Mouse (Mus musculus) erythroid progenitor cell, adult 5-6 weeks (primary cell): Measurements from ENCODE around the gene Sec24a. TPM values are rescaled to one million over a fixed set of nuclear protein-coding genes. Genes with fewer than 3 reads are reported as not detected.
A peak's percentile ranks its signal among the peaks of the same experiment; 100 is the strongest.
"Not testable (repeated sequence)": the region's sequence is repeated elsewhere in the genome, so short reads cannot be mapped to it uniquely, and the experiment has no call there.

Experiments used
- ATAC-seq: replicated peaks from 2 replicates; pipeline ENCODE4 v1.8.0; 2016; ENCODE audit warnings: moderate number of reproducible peaks, mild to moderate bottlenecking, moderate TSS enrichment, inconsistent platforms; ENCODE audit not compliant: poor library complexity, low FRiP score, severe bottlenecking
- total RNA-seq, 2 experiments: library from RNA; stranded (forward) in 1 of 2; stranded (reverse) in 1 of 2; fragments of 150-400 nt in 1 of 2; fragments of 186-747, 209-891 nt in 1 of 2; gene quantifications; 2 replicates each; pipeline versions ENCODE4 v1.2.3 to v1.2.4; 2015 to 2017; ENCODE audit warnings: low replicate concordance in 2 of 2

Gene Sec24a
- total RNA-seq (2015; ENCODE audit: low replicate concordance) (4.7 and 11.7 TPM in 2 replicates), total RNA-seq (2017; ENCODE audit: low replicate concordance) (2.2 and 2.5 TPM in 2 replicates)

- peak; percentile 97 for ATAC-seq
These were observed at the start of gene Sec24a, which contains the start of gene Sar1b for GRCm38 (mm10) chr11:51763213-51763907. TSS of gene Sec24a (minus strand) at chr11:51763634. TSS of gene Sar1b (plus strand) at chr11:51763687.

GRCm38 (mm10) chr11:51812022-51812546, 48.6 kb upstream of the Sec24a start:
- no peak for ATAC-seq

DNA sequence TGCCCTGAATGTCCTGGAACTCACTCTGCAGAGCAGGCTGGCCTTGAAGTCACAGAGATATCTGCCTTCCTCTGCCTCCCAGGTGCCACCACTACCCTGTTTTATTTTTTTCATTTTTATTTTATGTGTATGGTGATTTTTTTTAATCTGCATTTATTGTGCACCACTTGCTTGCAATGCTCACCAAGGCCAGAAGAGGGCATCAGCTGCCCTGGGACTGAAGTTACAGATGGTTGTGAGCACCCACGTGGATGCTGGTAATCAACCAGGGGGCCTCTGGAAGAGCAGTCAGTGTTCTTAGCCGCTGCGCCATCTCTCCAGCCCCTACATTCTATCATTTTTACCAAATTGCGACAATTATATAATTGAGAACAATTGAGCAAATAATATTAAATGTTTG, 47.8 kb upstream of the Sec24a start:
- ATAC-seq: no peak

- no peak for ATAC-seq
These were observed 46.3 kb upstream of the Sec24a start for GRCm38 (mm10) chr11:51809632-51810224.

DNA sequence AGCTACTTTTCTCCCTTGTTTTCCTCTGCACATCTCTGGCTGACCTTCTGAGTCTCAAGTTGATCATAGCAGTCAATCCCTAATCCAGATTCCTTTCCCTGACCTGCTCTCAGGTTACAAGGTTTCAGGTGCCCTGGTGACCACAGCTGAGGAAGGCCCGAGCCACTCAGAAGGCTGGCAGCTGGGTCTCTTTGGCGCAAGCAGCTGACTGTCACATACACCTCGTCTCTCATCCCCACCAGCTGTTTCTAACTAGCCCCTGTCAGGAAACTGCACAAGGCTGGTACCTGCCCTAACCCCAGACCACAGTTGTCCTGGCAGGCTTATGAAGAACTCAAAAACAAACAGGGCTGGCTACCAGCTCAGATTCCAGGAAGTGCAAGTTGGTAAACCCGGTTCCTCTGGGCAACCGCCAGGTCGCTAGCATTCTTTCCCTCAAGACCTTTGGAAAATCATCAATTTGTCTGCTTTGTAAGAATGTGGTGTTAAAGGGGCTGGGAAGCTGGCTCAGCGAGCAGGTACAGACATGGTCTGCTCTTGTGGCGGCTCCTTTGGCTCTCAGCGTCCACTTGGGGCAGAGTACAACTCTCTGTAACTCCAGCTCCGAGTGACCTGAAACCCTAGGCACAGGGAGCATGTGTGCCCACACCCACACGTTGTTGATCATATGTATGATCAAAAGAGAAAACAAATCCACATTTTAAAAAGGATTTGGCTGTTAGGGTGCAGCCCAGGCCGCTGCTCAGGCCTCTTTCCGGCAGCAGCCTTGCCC, 43.9 kb upstream of the Sec24a start:
- ATAC-seq: no peak

- ATAC-seq: peak; percentile 92
These were observed 42.0 kb upstream of the Sec24a start for GRCm38 (mm10) chr11:51805221-51805981.

DNA sequence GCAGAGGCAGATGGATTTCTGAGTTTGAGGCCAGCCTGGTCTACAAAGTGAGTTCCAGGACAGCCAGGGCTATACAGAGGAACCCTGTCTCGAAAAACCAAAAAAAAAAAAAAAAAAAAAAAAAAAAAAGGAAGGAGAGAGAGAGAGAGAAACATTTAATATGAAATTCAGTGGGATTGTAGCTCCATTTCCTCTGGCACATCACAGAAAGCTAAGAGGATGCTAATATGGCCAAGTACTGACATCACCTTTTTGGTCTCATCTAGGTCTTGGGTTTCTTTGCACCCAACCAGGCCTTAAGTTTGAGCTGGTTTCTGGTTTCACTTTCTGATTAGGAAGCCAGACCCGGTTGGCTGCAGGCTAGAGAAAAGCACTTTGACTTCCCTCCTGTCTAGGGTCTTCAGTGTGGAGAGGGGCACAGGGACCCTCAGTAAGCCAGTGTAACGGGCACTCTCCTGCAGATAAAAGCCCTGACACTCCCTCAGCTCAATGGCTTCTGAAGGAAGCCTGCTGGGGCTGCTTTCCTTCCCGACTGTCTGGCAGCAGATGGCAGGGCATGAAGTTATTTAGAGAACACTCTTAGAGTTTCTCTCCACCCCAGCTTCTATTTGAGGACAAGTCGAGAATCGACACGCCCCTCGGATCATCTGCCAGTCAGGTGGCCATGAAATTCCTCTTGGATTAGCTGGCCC, 37.3 kb upstream of the Sec24a start:
- 0 out of 2 replicates have a peak, but pooled peaks have one; percentile 20 for ATAC-seq

DNA sequence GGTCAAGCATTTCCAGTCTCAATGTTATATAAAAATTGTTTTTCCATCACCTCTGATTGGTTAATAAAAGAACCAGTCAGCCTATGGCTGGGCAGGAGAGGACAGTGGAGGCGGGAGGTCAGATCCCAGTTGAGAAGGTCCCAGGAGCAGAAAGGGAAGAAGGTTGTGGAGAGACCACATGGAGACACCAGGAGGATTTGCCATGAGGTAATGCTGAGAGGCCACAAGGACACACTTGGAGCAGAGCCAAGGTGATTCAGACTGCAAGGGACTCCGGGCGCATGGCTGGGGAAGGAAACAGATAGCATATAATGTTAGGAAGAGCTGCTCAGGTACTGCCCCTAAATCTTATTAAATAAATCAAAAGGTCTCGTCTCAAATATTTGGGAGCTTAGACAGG, 32.8 kb upstream of the Sec24a start:
- ATAC-seq: no peak

DNA sequence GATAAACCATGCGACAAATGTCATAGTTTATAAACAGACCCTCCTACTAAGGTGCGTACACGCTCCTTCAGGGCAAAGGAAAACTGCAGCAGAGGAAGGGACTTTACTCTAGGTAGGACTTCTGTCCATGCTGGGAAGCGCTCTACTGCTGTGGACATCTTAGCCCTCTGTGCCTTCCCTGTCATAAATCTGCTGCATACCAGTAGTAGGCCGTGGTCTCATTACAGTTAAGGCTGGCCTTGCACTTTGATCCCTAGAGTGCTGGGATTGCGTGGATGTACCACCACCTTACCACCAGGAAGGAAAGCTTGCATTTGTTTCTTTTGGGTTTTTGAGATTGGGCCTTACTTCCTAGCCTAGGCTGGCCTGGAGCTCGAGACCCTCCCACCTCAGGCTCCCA, 27.2 kb upstream of the Sec24a start:
- ATAC-seq: no peak

DNA sequence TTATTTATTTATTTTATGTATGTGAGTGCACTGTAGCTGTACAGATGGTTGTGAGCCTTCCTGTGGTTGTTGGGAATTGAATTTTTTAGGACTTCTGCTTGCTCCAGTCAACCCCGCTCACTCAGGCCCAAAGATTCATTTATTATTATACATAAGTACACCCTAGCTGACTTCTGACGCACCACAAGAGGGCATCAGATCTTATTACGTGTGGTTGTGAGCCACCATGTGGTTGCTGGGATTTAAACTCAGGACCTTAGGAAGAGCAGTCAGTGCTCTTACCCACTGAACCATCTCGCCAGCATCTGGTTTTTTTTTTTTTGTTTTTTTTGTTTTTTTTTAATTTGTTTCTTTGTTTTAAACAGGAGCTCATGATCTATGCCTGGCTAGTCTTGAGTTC, 26.3 kb upstream of the Sec24a start:
- not testable (repeated sequence) for ATAC-seq

DNA sequence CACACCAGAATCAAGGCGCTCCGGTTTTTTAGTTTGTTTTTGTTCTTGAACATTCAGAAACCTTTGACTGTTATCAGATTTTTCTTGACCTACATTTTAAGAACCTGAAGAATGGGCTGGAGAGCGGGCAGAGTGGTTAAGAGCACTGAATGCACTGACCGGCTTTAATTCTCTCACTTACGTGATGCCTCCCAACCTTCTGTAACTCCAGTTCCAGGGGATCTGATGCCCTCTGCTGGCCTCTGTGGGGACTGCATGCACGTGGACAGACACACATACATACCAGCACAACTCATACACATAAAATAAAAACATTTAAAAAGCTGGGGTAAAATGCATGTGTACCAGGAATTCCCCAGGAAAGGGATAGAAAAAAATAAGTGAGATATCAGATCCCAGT, 22.5 kb upstream of the Sec24a start:
- ATAC-seq: 0 out of 2 replicates have a peak, but pooled peaks have one; percentile 56

- no peak for ATAC-seq
These were observed 19.3 kb upstream of the Sec24a start for GRCm38 (mm10) chr11:51782721-51783120.

- no peak for ATAC-seq
These were observed 17.4 kb upstream of the Sec24a start for GRCm38 (mm10) chr11:51780773-51781267.

DNA sequence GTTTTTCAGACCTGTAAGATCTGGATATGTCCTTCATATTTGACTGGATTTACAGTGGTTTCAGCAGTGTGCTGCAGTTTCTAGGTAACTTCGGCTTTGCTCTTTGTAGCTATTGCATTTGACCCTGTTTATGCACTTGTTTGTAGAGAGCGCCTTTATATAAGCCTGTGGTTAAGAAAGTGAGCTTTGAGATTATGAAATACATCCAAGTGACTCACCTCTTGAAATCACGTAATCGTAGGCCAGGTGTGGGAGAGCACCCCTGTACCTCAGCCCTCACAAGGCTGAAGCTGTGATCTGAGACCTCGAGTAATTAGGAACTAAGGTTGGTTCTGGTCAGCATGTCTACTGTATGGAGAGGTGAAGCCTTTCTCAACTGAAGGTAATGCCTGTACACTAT, 14.0 kb upstream of the Sec24a start:
- no peak for ATAC-seq

GRCm38 (mm10) chr11:51775507-51775906, 12.1 kb upstream of the Sec24a start:
- no peak for ATAC-seq

DNA sequence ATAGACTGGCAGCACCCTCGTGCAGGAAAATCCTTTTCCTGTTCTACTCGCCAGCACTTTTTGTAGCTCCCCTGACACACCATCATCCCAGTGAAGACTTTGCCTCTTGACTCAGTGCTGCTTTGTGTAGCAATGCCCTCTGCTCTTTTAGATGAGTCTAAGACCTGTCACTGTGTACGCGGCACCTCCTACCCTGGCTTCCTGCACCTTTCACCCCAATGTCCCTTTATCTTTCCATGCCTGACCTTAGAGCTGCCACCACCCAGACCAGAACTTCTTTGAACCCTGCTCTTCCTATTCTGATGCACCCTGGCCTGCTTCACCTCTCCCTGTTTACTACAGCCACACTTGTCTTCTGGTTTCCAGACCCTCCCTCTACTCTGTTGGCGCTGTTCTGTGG, 4.9 kb upstream of the Sec24a start:
- ATAC-seq: no peak

GRCm38 (mm10) chr11:51767579-51768220, 4.3 kb upstream of the Sec24a start:
- no peak for ATAC-seq

DNA sequence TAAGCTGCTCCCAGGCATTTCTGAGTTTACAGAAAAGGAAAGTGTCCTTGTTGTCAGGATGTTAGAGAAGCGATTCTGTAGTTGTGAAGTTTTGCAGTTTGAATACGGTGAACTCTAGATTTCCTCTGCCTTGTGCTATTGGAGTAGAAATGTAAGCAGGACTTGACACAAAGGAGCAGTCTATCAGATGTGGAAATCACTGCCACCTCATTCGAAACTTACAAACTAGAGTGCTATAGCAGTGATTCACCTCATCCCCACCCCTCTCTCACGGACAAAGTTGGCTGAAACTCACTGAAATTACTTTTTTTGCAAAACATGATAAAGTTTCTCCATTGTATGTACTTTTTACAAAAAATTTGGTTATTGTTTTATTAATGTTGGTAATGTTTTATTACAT, 1.4 kb upstream of the Sec24a start:
- ATAC-seq: no peak
